Mouse (Mus musculus) natural killer cell, adult 2 months (primary cell): Measurements from ENCODE around the gene Ccdc62.
A peak's percentile ranks its signal among the peaks of the same experiment; 100 is the strongest.

Experiments used
- DNase-seq, 2 experiments: peaks; one replicate each; pipeline ENCODE4 v3.0.0; 2022; ENCODE audit warnings: low spot score in 2 of 2

Gene Ccdc62

GRCm38 (mm10) chr5:123979221-123979979 lies 48.9 kb downstream of the Ccdc62 start:
- DNase-seq = no peak

GRCm38 (mm10) chr5:123979980-123980369 lies 49.5 kb downstream of the Ccdc62 start:
- no peak for DNase-seq

GRCm38 (mm10) chr5:123980521-123981249 lies 50.2 kb downstream of the Ccdc62 start:
- DNase-seq = peak; percentile 79 to 85

GRCm38 (mm10) chr5:123981250-123981554 lies 50.7 kb downstream of the Ccdc62 start:
- no peak for DNase-seq

GRCm38 (mm10) chr5:123982838-123983237 lies 52.4 kb downstream of the Ccdc62 start:
- no peak for DNase-seq

GRCm38 (mm10) chr5:123985434-123985833 lies 55.0 kb downstream of the Ccdc62 start:
- DNase-seq = no peak

GRCm38 (mm10) chr5:123986925-123987324 lies 56.4 kb downstream of the Ccdc62 start:
- DNase-seq = no peak

- DNase-seq = no peak
Measured at GRCm38 (mm10) chr5:123987511-123987910, 57.0 kb downstream of the Ccdc62 start.

- no peak for DNase-seq
Measured at GRCm38 (mm10) chr5:123989941-123990885, 59.7 kb downstream of the Ccdc62 start.

GRCm38 (mm10) chr5:123991321-123991720 lies 60.8 kb downstream of the Ccdc62 start:
- DNase-seq = no peak

GRCm38 (mm10) chr5:123992193-123992637 lies 61.7 kb downstream of the Ccdc62 start:
- DNase-seq = no peak

GRCm38 (mm10) chr5:123992794-123993193 lies 62.3 kb downstream of the Ccdc62 start:
- DNase-seq = peak; percentile 70 to 81

- no peak for DNase-seq
Measured at GRCm38 (mm10) chr5:123993263-123994036, 63.0 kb downstream of the Ccdc62 start.

- no peak for DNase-seq
Measured at GRCm38 (mm10) chr5:123994468-123994867, 64.0 kb downstream of the Ccdc62 start.

GRCm38 (mm10) chr5:123995388-123995787 lies 64.9 kb downstream of the Ccdc62 start:
- DNase-seq = no peak

GRCm38 (mm10) chr5:123996194-123996593 lies 65.7 kb downstream of the Ccdc62 start:
- DNase-seq = no peak

GRCm38 (mm10) chr5:123996695-123997094 lies 66.2 kb downstream of the Ccdc62 start:
- no peak for DNase-seq

GRCm38 (mm10) chr5:123997211-123997751 lies 66.8 kb downstream of the Ccdc62 start:
- no peak for DNase-seq

- no peak for DNase-seq
Measured at GRCm38 (mm10) chr5:123997811-123998210, 67.3 kb downstream of the Ccdc62 start.

- DNase-seq = no peak
Measured at GRCm38 (mm10) chr5:123998370-123998769, 67.9 kb downstream of the Ccdc62 start.

GRCm38 (mm10) chr5:124000824-124001223 lies 70.3 kb downstream of the Ccdc62 start:
- peak; percentile 77 to 86 for DNase-seq
